ENCODE assay signal across 9 mouse cellular contexts in genomic region chr8:11841571-11841970, GRCm38 (mm10). TPM values are rescaled to one million over a fixed set of nuclear protein-coding genes. Genes with fewer than 3 reads are reported as not detected.
DNase-seq lines count a peak whose midpoint lies in the region; ATAC-seq lines count a peak whose summit lies in the region.
"Had no signal": no experiment of that assay in that cellular context is flagged by ENCODE, and none has a peak within 500 bp of the region (broad histone marks: within the 10 kb centered on the region; RNA-seq: fewer than 3 reads in every experiment).

No protein-coding gene starts in this region.

- no peak overlapping the region for H3K4me3 ChIP-seq in forebrain, embryonic 13.5 days
- H3K4me3 ChIP-seq in intestine, embryonic 15.5 days (replicated peaks), result no peak overlapping the region
- H3K4me3 ChIP-seq: limb, embryonic 15.5 days had no signal

- peak; percentile 32; the same call in 1 of the 2 replicates for ATAC-seq in forebrain, embryonic 13.5 days
- ATAC-seq in intestine, embryonic 15.5 days, result 0 out of 2 replicates have a peak, but pooled peaks have one; percentile 10

- H3K4me1 ChIP-seq in forebrain, embryonic 13.5 days, result peaks cover 30% of the 10 kb centered on the region
- 0 out of 2 replicates have a peak, but pooled peaks cover 2% of the 10 kb centered on the region for H3K4me1 ChIP-seq in intestine, embryonic 15.5 days (replicated peaks)

- peaks cover 9% of the 10 kb centered on the region for H3K36me3 ChIP-seq in forebrain, embryonic 13.5 days (ENCODE audit: poor library complexity, severe bottlenecking)
- no peaks in the 10 kb centered on the region for H3K36me3 ChIP-seq in intestine, embryonic 15.5 days
- H3K36me3 ChIP-seq: limb, embryonic 15.5 days had no signal

- intact Hi-C loops in gastrocnemius, postnatal 14 days (cut with DNase I; ENCODE audit: low total_unique reads), result no loop called here

- H3K27me3 ChIP-seq in forebrain, embryonic 13.5 days, result no peaks in the 10 kb centered on the region
- no peaks in the 10 kb centered on the region for H3K27me3 ChIP-seq in intestine, embryonic 15.5 days (replicated peaks)
- H3K27me3 ChIP-seq: limb, embryonic 15.5 days had no signal

- H3K4me2 ChIP-seq in forebrain, embryonic 13.5 days, result peak overlapping the region; percentile 13; the same call in 1 of the 2 replicates
- H3K4me2 ChIP-seq in intestine, embryonic 15.5 days (replicated peaks), result no peak overlapping the region
- H3K4me2 ChIP-seq: limb, embryonic 15.5 days had no signal

- no peaks in the 10 kb centered on the region for H3K9me3 ChIP-seq in forebrain, embryonic 13.5 days (replicated peaks)
- H3K9me3 ChIP-seq in intestine, embryonic 15.5 days, result no peaks in the 10 kb centered on the region
- H3K9me3 ChIP-seq: limb, embryonic 15.5 days had no signal

- peak overlapping the region; percentile 72 for H3K27ac ChIP-seq in forebrain, embryonic 13.5 days
- H3K27ac ChIP-seq in intestine, embryonic 15.5 days, result no peak overlapping the region
- H3K27ac ChIP-seq: limb, embryonic 15.5 days had no signal

- peak; percentile 19 to 40 for DNase-seq in heart, adult 18-20 months
- DNase-seq in heart, adult 11 months, result no peak
- DNase-seq in Muller cell, postnatal 12 days (ENCODE audit: inconsistent ontology term), result peak; percentile 73
- no peak for DNase-seq in gastrocnemius, postnatal 14 days
- no peak for DNase-seq in adrenal gland, postnatal 4 days (ENCODE audit: low spot score in 2 of 2)
- DNase-seq in spleen, postnatal 4 days (ENCODE audit: low spot score in 2 of 2), result no peak

- 0 out of 2 replicates have a peak overlapping the region, but pooled peaks have one; percentile 35 for H3K9ac ChIP-seq in forebrain, embryonic 13.5 days
- H3K9ac ChIP-seq in intestine, embryonic 15.5 days, result no peak overlapping the region
- H3K9ac ChIP-seq: limb, embryonic 15.5 days had no signal

- WGBS in forebrain, embryonic 13.5 days, result 22% methylated on average over 8 of the region's 8 CpGs
- 33% methylated on average over 8 of the region's 8 CpGs for whole genome bisulfite sequencing in intestine, embryonic 15.5 days

RNA-seq across cellular contexts. Expression of gene Tex29, which starts 1.3 kb away (rescaled TPM):
- total RNA-seq in heart, adult 18-20 months (2021), result not detected
- polyA plus RNA-seq in forebrain, embryonic 13.5 days (2015; fragmentation: Nextera tagmentation; extraction: Ambion mirVana), result 0.30 and 0.89 TPM in 2 replicates
- polyA plus RNA-seq in intestine, embryonic 15.5 days (2015; fragmentation: Nextera tagmentation; extraction: Ambion mirVana), result not detected in 2 replicates
- not detected for total RNA-seq in gastrocnemius, postnatal 14 days (2021)
- total RNA-seq in adrenal gland, postnatal 4 days (2021), result not detected
- polyA plus RNA-seq: limb, embryonic 15.5 days had no signal

Comparison
In these comparisons a context has a peak if more than half of its experiments do, and no peak if none do; other contexts are left out.
1. DNase-seq: peak in heart, adult 18-20 months (2 of 2) and Muller cell, postnatal 12 days (single experiment); none in heart, adult 11 months (single experiment), gastrocnemius, postnatal 14 days (single experiment), adrenal gland, postnatal 4 days (0 of 2) and spleen, postnatal 4 days (0 of 2).